Mouse (Mus musculus) left cerebral cortex, postnatal 14 days (tissue): ENCODE data around the gene Enpep. TPM values are rescaled to one million over a fixed set of nuclear protein-coding genes. Genes with fewer than 3 reads are reported as not detected.

ENCODE experiments used
- DNase-seq, 2 experiments: peaks; one replicate each; pipeline ENCODE4 v3.0.0; 2021 to 2022; ENCODE audit warnings: low spot score in 2 of 2, mixed read lengths in 1 of 2
- intact Hi-C: fragments of 180-260 bp; cut with DNase I; formaldehyde crosslinking; loops from one replicate; pipeline ENCODE4 v1.15.1; 2025
- long read RNA-seq, 2 experiments: library from polyadenylated mRNA; stranded (forward); transcript quantifications; one replicate each; pipeline ENCODE4 v2.0.0; 2021
- total RNA-seq, 2 experiments: library from RNA; stranded (reverse); gene quantifications; 2 replicates each; pipeline ENCODE4 v1.2.3; 2021

Gene Enpep
- 1 to 10 TPM; 1.8 to 2.0 TPM for total RNA-seq
- long read RNA-seq, experiment 1, result 0 reads
- long read RNA-seq, experiment 2, full-length matches to known transcripts, result 3 of 3 reads
- long read RNA-seq, experiment 2, partial matches to known transcripts, result 0 of 3 reads
- long read RNA-seq, experiment 2, other reads (novel, unspliced or antisense), result 0 of 3 reads

DNA sequence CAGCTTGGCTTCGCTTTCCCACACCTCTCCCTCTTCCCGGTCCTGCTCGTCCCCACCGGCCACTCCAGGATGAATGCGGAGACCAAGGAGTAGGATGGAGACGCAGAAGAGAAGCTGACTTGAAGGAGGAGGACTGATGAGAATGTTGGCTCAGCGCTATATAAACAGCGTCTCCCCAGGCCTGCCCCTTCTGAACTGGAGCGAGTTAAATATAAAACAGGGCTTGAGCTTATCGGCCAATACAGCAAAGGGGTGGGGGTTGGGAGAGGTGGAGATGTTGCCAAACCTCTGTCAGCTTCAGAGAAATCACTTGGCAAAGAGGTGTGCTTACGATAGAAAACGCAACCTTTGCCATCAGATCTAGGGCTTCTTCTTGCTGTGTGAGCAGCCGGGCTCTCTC, at the start of gene Enpep:
Enpep (minus strand) TSS at position 135 of the 400 bp plus-strand sequence.
- no peak for DNase-seq
- intact Hi-C loops, result no loop called here

GRCm38 (mm10) chr3:129379109-129379508, 46.6 kb upstream of the Enpep start:
- intact Hi-C loops, result no loop called here
- DNase-seq, result no peak

GRCm38 (mm10) chr3:129375087-129375486, 42.6 kb upstream of the Enpep start:
- intact Hi-C loops, result no loop called here
- no peak for DNase-seq

DNA sequence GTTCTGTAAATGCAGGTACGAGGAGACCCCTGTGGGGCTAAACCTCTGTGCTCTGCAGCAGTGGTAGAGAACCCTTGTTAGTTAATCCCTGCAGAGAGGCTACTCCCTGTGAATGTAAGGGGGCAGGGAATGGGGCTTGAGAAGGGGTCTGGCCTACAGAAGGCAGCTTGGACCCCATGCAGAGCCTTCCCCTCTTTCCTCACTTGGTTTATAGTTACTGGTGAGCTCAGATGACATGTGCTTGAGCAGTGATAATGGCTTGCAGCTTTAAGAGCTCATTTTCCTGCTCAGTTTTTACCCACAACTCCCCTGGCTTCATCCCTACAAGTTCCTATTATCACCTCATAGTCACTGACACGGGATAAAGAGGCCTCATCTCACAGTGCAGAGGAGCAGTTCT, 40.6 kb upstream of the Enpep start:
- intact Hi-C loops, result no loop called here

GRCm38 (mm10) chr3:129369491-129369890, 37.0 kb upstream of the Enpep start:
- DNase-seq, result no peak
- intact Hi-C loops, result no loop called here

More for the DNA sequence above, 40.6 kb upstream of the Enpep start:
- DNase-seq, result no peak

DNA sequence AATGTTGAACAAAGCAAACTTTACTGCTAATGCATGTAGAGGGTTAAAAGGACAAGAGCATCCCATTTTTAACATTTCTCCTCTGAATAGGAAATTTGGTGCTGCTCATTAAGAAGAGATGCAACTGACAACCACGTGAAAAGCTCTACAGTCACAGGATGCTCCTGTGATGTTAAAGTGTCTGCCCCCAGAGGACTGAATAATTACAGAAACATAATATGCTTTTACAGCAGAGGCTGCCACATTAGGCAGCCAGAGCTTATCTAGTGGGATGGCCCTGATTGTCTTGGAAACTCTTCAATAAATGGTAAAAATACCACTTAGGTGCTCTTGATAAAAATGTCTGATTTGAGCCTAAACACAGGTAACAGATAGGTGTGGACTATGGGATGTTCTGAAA, 33.4 kb upstream of the Enpep start:
- DNase-seq, result no peak
- intact Hi-C loops, result no loop called here

- intact Hi-C loops, result no loop called here
- DNase-seq, result no peak
These were observed 32.4 kb upstream of the Enpep start for GRCm38 (mm10) chr3:129364818-129365390.

- intact Hi-C loops, result no loop called here
- no peak for DNase-seq
These were observed 30.9 kb upstream of the Enpep start for GRCm38 (mm10) chr3:129363426-129363825.

- DNase-seq, result no peak
- intact Hi-C loops, result no loop called here
These were observed 25.6 kb upstream of the Enpep start for GRCm38 (mm10) chr3:129358115-129358514.

- intact Hi-C loops, result no loop called here
These were observed 21.4 kb upstream of the Enpep start for GRCm38 (mm10) chr3:129353901-129354300.

GRCm38 (mm10) chr3:129351320-129351877, 18.9 kb upstream of the Enpep start:
- intact Hi-C loops, result no loop called here
- no peak for DNase-seq

More at GRCm38 (mm10) chr3:129353901-129354300, 21.4 kb upstream of the Enpep start:
- no peak for DNase-seq

- no peak for DNase-seq
- intact Hi-C loops, result no loop called here
These were observed 14.8 kb upstream of the Enpep start for GRCm38 (mm10) chr3:129347277-129347676.

- no peak for DNase-seq
- intact Hi-C loops, result no loop called here
These were observed 10.2 kb upstream of the Enpep start for GRCm38 (mm10) chr3:129342767-129343166.

GRCm38 (mm10) chr3:129341066-129341465, 8.5 kb upstream of the Enpep start:
- intact Hi-C loops, result no loop called here
- no peak for DNase-seq

- intact Hi-C loops, result no loop called here
- DNase-seq, result no peak
These were observed 6.0 kb upstream of the Enpep start for GRCm38 (mm10) chr3:129338296-129339091.

DNA sequence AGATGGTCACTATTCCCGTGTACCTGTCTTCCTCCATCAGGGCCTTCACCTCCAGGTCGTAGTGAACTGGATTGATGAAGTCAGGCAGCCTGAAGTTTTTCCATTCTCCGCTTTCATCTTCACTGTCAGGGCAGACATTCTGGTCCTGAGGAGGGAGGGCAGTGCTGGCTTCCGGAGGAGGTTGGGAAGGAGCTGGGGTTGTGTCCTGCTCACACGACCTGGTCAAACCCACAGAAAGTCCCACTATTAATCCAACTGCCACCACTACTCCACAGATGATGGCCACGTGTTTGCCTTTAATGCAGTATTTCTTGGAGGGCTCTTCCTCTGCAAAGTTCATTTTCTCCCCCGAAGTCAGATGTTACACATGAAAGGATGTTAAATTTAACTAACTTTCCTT, 378 bp downstream of the Enpep start:
- DNase-seq, result no peak
- intact Hi-C loops, result no loop called here

GRCm38 (mm10) chr3:129331427-129331826, 1.1 kb downstream of the Enpep start:
- no peak for DNase-seq
- intact Hi-C loops, result no loop called here

DNA sequence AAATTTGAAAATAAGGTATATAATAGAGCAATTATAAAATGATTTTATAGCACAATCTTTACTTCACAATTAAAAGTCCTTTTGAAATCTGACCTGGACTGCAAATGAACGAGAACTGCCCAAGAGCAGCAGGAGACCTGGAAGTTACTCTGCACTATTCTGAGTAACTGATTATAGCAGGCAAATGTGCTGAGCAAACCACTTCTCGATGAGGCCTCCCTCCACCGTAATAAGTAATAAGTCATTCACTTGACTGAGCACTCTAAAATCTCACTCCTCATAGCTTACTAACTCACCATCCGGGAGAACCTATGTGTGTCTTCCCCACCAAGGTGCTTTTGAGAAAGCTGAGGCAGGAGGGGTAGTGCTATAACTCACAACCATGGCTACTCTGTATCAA, 4.5 kb downstream of the Enpep start:
- DNase-seq, result no peak
- intact Hi-C loops, result no loop called here

DNA sequence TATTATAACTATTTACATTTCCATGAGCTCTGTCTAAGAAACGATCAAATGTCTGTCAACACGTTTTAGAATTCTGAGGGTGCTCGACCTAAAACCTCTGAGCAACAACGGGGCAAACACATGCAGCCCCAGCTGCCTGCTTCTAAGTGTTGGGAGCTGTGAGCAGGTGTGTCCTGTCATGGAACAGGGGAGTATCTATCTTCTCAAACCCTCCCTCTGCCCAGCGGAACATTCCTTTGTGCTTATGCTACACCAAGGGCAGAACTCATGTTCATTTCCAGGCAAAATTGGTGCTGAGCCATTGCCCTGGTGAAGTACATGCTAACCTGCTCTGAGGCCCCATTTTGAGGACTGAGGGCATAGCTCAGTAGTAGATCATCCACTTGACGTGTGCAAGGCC, 10.9 kb downstream of the Enpep start:
- intact Hi-C loops, result no loop called here
- DNase-seq, result no peak

DNA sequence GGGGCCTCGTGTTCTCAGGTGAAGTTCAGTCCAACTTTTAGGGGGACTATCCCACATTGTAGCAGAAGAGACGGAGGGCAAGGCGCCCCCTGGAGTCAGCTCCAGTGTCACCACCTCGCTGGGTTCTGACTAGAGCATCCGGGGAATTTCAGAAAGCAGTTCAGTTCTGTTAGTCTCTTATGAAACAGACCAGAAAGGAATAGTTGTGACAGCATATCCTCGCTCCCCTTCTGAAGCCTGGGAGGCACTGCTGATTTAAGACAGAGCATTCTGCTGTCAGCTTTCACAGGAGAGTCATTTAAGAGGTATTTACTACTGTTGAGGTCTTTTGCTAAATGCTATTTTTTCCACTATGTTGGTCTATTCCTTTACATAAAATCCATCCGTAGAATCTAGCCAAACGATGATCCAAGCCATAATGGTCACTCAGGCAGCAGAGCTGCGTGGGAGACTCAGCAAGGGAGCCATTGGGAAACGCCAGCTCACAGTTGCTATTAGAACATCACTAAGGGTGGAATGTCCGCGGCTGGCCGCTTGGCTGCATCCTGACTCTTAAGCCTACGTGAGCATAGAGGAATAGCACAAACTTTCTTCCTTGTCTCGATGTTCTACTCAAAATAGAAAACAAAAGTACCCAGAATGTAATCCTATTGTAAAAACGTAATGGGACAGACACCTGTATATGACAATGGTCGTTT, 15.3 kb downstream of the Enpep start:
- intact Hi-C loops, result no loop called here
- no peak for DNase-seq
